Mouse (Mus musculus): Measurements from ENCODE around the gene Tmem107. TPM values are rescaled to one million over a fixed set of nuclear protein-coding genes. Genes with fewer than 3 reads are reported as not detected.
A peak's percentile ranks its signal among the peaks of the same experiment; 100 is the strongest.

Tmem107 gene
- polyA plus RNA-seq, 2 experiments from 2014 or later, result 2.4 to 4.2 TPM

DNA sequence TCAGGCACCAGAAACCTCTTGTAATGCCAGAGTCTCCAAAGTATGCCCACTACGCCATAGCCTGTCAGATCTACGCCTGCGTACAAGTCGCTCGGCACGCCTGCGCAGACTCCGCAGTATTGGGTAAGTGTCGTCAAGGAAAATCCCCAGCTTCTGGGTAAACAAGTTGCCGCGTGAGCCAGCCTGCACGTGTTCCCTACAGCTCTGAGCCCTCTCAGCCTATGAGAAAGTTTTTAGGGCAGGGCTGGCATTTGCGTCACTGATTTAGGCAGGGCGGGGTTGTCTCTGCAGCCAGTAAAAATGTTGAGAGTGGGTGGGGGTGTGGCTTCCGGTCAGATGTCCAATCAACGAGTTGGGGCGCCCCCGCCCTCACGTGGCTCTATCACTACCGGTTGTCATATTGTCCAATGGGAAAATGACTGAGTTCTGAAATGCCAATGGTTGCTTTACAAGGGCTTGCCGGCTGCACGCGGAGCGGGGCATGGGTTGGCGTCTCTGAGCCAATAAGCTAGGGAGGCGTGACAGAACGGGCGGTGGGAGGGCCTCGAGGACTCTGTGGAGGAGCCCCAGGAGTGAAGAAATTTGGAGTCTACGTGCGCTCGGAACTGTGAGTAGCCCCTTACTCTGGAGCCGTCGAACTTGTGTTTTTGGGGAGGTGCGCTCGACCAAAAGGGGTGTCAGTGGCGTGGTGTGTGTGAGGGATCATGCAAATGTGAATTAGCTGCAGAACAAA lies 24.3 kb downstream of the Tmem107 start, which contains the start of gene Per1:
Per1 (plus strand) TSS at position 521 of the 733 bp plus-strand sequence.
- peak; percentile 58 for ATAC-seq

DNA sequence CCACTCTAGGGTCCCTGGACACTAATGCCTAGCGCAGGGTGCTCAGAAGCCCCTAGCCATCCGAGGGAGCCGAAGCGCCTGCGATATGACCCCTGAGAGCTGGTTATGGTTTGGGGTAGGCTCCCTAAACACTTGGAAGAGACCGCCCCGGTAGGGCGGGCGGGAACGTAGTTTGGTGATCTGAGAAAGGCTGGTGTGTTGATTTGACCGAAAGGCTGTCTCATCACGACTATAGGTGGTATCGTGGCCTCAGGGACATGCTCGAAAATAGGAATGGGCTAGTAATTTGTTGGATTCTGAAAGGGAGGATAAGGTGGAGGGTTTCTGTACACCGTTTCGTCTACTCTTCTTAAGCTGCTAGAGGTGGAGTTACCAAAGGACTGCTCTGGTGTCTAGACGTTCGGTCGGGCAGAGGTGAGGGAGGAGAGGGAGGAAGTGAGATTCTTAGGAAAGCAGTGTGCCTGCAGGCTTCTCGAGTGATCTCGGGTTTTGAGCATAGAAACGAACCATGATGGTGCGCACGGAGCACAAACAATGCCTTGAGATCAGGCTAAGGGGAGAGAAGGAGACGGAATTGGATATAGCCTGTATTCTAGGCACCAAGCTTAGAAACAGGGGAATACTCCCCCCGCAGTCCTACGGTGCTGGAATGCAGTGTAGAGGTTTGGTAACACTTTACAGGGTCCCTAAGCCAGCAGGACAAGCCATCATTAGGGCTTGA lies 25.1 kb downstream of the Tmem107 start:
- ATAC-seq, result no peak

DNA sequence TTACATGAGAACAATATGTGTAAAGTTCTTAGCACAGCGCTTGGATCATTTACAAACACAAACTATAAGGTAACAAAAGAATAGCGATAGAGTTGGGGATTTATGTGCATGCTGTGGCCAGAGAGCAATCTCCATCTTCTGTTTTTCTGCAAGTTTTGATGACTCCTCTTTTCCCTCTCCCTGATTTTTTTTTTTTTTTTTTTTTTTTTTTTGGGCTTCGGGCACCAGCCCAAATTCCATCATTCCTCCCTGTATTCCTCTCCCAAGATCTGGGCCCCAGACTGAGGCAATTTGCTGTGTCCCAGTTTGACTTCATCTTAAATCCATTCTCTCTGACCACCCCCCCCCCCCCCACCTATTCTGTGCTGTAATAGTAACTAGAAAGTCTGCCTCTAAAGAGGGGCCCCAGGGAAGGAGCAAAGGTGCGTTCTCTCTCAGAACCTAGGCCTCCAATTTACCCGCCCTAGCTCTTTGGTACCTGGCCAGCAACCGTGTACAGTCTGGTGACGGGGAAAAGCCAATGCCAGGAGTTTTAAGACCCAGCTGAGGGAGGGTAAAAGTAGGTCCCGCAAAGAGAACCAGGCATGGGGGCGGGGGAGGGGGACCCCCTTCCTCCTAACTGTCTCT lies 25.9 kb downstream of the Tmem107 start:
- no peak for ATAC-seq

DNA sequence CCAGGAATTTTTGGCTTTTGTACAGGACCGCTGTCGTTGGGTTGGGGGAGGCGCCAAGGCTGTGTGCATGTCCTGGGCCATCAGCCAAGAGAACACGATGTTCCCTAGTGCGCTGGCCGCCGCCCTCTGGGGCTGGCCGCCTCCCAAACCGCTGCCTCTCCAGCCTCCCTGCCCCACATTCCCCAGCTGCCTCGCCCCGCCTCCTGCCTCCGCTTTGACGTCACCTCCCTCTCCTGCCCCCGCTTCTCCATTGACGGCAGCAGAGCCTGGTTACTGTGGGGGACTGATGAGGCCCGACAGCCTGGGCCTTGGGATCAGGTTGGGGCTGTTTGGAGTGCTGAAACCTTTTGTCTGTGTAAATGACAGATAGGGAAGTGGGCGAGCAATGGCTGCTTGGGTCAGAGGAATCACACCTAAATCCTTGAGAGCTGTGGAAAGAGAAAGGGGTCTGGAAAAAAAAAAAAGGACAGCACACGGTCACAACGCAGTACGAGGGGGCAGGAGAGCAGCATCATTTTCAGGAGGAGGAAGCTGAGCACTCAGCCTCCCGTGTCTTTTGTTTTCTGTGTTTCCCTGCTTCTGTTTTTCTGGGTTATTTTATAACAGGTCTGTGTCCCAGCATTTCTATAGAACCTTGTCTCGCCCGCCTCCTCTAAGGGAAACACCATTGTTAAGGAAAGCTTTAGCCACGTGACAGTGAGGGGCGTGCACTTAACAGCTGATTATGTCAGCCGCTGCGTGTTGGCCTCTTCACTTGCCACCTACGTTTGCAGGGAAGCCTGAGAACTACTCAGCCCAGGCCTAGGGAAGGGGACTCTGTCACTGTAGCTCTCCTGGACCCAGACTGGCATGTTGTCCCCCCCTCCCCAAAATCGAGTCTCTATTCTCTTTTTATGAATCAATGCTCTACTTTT lies 26.6 kb downstream of the Tmem107 start:
- ATAC-seq, result peak; percentile 2

DNA sequence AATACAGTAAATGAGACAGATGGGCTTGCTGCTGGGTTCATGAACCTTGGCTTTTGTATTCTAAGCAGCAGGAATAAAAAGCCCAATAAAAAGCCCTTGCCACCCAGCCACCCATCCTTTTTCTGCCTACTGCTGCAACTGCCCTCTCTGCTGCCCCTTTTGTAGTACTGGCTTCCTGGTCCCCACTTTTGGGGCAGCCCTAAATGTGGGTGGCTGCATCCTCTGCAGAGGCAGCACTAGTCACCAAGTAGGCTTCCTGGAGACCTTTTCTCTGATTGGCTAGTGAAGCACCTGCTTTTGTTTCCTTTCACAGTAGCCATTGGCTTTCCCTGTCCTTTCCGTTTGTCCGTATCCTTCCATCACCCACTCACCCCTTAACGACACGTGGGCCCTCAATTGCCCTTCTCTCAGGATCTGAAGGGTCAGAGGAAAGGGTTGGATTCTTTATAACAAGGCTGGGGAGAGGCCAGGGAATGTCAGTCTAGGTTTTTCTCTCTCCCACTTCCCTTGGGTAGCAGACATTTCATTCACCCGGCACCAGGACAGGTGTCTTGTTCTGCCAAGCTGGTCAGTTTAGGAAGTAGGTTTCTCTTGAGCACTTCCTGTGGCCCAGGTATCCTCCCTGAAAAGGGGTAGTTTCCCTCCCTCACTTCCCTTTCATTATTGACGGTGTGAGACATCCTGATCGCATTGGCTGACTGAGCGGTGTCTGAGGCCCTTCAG lies 27.6 kb downstream of the Tmem107 start:
- peak; percentile 45 for ATAC-seq

DNA sequence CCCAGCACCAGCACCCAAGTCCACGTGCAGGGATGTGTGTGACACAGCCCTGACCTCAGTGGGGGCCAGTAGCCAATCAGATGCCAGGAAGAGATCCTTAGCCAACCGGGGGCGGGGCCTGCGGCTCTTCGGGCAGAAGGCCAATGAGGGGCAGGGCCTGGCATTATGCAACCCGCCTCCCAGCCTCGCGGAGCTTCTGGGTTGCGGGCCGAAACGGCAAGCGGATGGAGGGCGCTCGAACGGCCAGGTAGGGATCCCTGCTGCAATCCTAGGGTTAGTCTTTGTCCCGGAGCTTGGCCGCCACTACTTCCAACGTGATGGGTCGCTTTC lies 28.1 kb downstream of the Tmem107 start:
- no peak for ATAC-seq

DNA sequence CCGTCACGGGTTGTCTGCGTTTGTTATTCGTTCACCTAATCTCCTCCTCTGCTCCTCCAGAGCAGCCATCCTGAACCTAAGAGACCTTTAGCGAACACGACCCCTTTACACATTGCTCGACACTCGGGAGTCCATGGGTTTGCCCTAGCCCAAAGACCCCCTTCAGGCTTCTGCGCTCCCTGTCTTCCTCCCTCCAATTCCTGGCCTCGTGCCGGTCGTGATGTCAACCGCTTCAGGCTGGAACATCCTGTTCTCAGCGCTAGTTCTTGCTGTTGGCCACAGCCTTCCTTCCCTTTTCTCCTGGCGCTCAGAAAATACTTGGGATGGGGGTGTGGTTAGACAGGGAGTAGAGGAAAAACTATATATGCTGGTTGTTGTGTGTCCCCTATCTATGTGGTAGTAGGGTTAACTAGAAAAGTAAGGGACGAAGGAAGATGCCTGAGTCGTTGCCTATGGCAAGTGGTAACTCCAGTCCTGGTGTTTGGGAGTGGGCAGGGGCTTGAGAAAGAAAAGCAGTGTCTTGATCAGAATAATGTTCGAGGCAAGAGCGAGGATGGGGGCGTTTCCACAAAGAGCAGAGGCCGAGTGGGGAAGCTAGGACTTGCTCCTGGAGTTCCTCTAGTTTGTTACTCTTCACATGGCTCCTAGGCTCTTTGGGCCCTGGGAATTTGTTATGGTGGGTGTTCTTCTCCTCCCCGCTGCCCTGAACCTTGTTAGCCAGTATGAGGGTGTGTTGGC lies 28.7 kb downstream of the Tmem107 start:
- ATAC-seq, result no peak

DNA sequence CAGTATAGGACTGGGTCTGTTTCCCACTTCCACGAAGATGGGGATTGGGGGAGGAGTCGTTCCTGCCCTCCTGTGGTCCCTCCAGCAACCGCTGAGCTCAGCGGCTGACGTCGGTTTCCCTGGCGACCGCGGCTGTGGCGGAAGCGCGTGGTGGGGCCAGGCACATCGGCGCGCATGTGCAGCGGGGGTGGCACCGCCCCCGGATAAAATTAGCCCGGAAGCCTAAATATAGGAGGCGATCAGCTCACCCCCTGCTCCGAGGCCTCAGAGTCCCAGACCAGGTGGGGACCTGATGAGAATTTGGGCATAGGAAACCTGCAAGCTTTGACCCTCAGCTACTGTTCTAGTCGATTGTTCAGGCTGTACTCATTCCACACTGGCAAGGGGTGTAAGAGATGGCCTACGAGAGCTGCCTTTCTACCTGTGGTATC lies 29.3 kb downstream of the Tmem107 start:
- ATAC-seq, result peak; percentile 18

DNA sequence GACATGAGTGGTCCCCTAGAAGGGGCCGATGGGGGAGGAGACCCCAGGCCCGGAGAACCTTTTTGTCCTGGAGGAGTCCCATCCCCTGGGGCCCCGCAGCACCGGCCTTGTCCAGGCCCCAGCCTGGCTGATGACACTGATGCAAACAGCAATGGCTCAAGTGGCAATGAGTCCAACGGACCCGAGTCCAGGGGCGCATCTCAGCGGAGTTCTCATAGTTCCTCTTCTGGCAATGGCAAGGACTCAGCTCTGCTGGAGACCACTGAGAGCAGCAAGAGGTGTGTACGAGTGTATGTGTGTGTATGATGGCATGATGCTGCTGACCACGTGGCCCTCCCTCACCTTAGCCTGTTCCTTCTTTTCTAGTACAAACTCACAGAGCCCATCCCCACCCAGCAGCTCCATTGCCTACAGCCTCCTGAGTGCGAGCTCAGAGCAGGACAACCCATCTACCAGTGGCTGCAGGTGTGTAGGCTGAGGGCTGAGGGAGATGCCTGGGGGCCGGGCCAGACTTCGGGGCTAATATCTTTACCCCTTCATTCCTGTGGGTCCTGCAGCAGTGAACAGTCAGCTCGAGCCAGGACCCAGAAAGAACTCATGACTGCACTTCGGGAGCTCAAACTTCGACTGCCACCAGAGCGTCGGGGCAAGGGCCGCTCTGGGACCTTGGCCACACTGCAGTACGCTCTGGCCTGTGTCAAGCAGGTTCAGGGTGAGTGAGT lies 30.2 kb downstream of the Tmem107 start:
- no peak for ATAC-seq

DNA sequence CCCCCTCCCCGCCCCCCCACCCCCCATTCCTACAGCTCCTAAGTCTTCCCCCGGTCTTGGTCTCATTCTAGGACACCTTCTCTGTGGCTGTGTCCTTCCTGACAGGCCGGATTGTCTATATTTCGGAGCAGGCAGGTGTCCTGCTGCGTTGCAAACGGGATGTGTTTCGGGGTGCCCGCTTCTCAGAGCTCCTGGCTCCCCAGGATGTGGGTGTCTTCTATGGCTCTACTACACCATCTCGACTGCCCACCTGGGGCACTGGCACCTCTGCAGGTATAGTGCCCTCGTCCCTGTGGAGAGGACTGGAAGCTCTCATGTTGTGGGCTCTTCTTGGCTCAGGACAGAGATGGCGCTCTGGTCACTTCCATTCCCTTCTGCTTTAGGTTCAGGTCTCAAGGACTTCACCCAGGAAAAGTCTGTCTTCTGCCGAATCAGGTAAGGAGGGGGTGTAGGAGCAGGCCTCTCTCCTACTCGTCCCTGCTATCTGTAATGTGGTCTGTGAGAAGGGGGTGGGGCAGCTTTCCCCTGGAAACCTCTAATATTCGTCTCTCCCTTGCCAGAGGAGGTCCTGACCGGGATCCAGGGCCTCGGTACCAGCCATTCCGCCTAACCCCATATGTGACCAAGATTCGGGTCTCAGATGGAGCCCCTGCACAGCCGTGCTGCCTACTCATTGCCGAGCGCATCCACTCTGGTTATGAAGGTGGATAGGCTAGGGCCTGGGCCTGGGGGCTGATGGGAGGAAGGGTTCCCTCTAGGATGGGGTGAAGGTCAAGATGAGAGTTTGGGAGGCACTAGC lies 31.2 kb downstream of the Tmem107 start:
- no peak for ATAC-seq

DNA sequence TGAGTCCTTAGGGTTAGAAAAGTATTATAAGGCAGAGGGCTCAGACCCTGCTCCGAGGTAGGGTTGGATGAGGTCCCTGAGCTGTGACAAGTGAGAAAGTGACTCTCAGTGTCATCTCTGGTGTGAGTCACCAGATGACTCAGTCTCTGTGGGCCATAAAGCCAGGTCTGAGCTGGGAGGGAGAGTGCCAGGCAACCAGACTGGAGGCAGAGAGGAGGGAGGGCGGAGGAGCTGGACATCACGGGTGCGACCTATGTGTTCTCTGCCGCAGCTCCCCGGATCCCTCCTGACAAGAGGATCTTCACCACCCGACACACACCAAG lies 31.8 kb downstream of the Tmem107 start:
- no peak for ATAC-seq

DNA sequence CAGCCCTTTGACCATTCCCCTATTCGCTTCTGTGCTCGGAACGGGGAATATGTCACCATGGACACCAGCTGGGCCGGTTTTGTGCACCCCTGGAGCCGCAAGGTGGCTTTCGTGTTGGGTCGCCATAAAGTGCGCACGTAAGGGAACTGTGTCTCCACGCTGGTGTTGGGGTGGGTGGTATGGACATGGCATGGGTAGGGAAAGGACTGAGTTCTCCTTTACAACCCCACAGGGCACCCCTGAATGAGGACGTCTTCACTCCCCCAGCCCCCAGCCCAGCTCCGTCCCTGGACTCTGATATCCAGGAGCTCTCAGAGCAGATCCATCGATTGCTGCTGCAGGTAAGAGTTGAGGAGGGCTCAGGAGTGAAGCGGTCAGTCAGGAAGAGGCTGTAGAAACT lies 32.5 kb downstream of the Tmem107 start:
- no peak for ATAC-seq

DNA sequence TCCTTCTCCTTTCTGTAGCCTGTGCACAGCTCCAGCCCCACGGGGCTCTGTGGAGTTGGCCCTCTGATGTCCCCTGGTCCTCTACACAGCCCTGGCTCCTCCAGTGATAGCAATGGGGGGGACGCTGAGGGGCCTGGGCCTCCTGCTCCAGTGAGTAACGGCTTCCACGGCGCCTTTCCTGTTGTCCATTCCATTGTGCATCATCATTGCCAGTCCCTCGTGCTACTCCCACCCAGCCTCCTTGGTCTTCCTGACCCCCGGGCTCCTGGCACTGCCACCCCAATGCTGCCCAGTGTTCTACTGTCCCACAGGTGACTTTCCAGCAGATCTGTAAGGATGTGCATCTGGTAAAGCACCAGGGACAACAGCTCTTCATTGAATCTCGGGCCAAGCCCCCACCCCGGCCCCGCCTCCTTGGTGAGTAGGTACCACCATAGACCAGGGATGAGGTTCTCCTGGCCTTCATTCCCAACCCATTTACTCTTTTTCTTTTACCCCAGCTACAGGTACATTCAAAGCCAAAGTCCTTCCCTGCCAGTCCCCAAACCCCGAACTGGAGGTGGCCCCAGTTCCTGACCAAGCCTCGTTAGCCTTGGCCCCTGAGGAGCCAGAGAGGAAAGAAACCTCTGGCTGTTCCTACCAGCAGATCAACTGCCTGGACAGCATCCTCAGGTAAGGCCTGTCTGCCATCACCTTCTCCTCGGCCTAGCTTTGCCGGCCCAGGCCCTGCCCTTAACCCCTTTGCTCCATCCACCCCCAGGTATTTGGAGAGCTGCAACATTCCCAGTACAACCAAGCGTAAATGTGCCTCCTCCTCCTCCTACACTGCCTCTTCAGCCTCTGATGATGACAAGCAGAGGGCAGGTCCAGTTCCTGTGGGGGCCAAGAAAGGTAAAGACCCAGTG lies 33.2 kb downstream of the Tmem107 start:
- no peak for ATAC-seq

DNA sequence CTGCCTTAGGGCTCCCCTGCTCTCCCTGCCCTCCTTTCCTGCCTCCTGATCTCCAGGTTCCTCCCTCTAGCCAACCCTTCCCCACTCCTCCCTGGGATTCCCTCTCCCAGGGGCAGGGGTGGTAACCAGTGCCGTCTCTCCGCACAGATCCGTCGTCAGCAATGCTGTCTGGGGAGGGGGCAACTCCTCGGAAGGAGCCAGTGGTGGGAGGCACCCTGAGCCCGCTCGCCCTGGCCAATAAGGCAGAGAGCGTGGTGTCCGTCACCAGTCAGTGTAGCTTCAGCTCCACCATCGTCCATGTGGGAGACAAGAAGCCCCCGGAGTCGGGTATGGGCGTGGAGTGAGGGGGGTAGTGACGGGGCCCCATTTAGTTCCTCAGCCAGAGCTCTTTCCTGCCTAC lies 33.9 kb downstream of the Tmem107 start:
- ATAC-seq, result no peak

DNA sequence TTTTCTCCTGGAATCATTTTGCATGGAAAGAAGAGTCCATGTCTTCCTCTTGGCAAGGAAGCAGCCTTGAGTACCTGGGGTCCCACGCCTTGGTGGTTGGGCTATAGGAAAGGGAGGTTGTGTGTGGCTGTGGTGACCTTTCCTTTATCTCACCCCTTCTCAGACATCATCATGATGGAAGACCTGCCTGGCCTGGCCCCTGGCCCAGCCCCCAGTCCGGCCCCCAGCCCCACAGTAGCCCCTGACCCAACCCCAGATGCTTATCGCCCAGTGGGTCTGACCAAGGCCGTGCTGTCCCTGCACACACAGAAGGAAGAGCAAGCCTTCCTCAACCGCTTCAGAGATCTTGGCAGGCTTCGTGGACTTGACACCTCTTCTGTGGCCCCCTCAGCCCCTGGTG lies 34.6 kb downstream of the Tmem107 start:
- no peak for ATAC-seq

DNA sequence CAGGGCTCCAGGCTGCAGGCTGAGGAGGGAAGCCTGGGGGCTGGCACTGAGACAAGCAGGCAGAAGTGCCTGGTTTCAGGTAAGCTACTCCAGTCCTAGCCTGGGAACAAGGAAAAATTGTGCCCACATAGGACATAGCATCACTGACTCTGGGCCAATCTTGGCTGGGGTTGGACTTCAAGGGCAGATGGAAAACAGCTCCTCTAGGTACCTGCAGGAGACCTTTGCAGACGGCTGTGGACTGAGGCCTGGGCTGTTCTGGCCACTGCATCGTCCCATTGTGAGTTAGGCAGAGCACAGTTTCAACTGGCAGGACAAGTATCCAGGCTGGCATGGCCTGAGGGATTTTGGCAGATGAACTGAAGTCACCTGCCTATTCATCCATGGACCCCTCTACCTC lies 35.2 kb downstream of the Tmem107 start:
- ATAC-seq, result no peak

DNA sequence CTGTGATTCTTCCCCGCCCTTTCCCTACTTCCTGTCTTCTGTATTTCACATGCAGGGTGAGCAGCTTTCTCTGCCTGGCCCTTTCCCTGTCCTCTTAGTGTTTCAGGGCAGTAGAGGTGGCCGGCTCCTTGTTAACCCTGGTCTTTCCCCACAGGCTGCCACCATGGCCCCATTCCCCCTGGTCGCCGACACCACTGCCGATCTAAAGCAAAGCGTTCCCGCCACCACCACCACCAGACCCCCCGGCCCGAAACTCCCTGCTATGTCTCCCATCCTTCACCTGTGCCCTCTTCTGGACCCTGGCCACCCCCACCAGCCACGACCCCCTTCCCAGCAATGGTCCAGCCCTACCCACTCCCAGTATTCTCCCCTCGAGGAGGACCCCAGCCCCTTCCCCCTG lies 35.7 kb downstream of the Tmem107 start:
- ATAC-seq, result no peak

DNA sequence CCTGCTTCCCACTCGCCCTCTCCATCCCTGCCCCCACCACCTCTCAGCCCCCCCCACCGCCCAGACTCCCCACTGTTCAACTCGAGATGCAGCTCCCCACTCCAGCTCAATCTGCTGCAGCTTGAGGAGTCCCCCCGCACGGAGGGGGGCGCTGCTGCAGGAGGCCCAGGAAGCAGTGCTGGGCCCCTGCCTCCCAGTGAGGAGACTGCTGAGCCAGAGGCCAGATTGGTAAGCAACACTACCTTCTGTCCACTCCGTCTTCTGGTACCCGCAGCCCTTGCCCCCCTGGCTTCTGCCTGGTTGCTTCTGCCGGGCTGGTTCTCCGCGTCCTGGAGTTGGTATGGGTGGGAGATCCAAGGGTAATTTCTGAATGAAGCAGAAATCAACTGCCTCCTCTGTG lies 36.2 kb downstream of the Tmem107 start:
- no peak for ATAC-seq

DNA sequence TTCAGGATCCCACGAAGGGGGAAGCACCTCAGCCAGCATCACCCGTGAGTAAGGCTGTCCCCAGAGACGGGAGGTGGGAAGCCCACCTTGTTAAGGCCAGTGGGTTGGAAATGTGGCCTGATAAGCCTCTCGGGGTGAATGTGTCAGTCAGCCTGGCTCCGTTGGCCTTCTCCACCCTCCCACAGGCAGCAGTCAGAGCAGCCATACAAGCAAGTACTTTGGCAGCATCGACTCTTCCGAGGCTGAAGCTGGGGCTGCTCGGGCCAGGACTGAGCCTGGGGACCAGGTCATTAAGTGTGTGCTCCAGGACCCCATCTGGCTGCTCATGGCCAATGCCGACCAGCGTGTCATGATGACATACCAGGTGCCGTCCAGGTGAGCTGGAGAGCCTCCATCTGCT lies 37.1 kb downstream of the Tmem107 start:
- no peak for ATAC-seq
